Mouse (Mus musculus): ENCODE measurements around the gene Htr2c. TPM values are rescaled to one million over a fixed set of nuclear protein-coding genes. Genes with fewer than 3 reads are reported as not detected.

Htr2c gene
- total RNA-seq (2022), result not detected

GRCm38 (mm10) chrX:146962258-146962913, at the start of gene Htr2c:
Gene Htr2c, plus strand, starts transcription at chrX:146962513.
- DNase-seq (ENCODE audit: low spot score), result no peak

GRCm38 (mm10) chrX:146928251-146928650, 34.1 kb upstream of the Htr2c start:
- DNase-seq (ENCODE audit: low spot score), result no peak

- DNase-seq (ENCODE audit: low spot score), result no peak
These were observed 26.0 kb upstream of the Htr2c start for GRCm38 (mm10) chrX:146936332-146936731.

- no peak for DNase-seq (ENCODE audit: low spot score)
These were observed 16.0 kb upstream of the Htr2c start for GRCm38 (mm10) chrX:146946216-146946886.

- DNase-seq (ENCODE audit: low spot score), result no peak
These were observed 15.3 kb upstream of the Htr2c start for GRCm38 (mm10) chrX:146946996-146947395.

- DNase-seq (ENCODE audit: low spot score), result no peak
These were observed 3.7 kb upstream of the Htr2c start for GRCm38 (mm10) chrX:146958608-146959007.

GRCm38 (mm10) chrX:146959960-146960359, 2.4 kb upstream of the Htr2c start:
- DNase-seq (ENCODE audit: low spot score), result no peak

- DNase-seq (ENCODE audit: low spot score), result no peak
These were observed 718 bp downstream of the Htr2c start for GRCm38 (mm10) chrX:146962914-146963547.

- DNase-seq (ENCODE audit: low spot score), result no peak
These were observed 17.6 kb downstream of the Htr2c start for GRCm38 (mm10) chrX:146979931-146980330.

GRCm38 (mm10) chrX:147055730-147056129, 93.4 kb downstream of the Htr2c start:
- no peak for DNase-seq (ENCODE audit: low spot score)

- DNase-seq (ENCODE audit: low spot score), result no peak
These were observed 109.3 kb downstream of the Htr2c start for GRCm38 (mm10) chrX:147071622-147072021.

- no peak for DNase-seq (ENCODE audit: low spot score)
These were observed 156.8 kb downstream of the Htr2c start for GRCm38 (mm10) chrX:147119155-147119554.

- DNase-seq (ENCODE audit: low spot score), result no peak
These were observed 252.9 kb downstream of the Htr2c start for GRCm38 (mm10) chrX:147215251-147215650.

- no peak for DNase-seq (ENCODE audit: low spot score)
These were observed 255.2 kb downstream of the Htr2c start for GRCm38 (mm10) chrX:147217382-147218013.

- no peak for DNase-seq (ENCODE audit: low spot score)
These were observed 276.7 kb downstream of the Htr2c start for GRCm38 (mm10) chrX:147238806-147239542.

Small RNA genes within 50 kb of the gene (microRNA-seq; reads per million reads assigned to microRNA genes)
- gene Gm22650 (not detected), gene Gm24627 (not detected), gene Mir1264 (not detected), gene Mir1298 (0.84 reads per million), gene Mir1912 (not detected), gene Mir448 (not detected), gene Mir764 (not detected)

All from heart, adult 8-10 months (tissue).